Mouse (Mus musculus) kidney, embryonic 15.5 days (tissue): ENCODE data around the gene Olfr1353. TPM values are rescaled to one million over a fixed set of nuclear protein-coding genes. Genes with fewer than 3 reads are reported as not detected.
"Not testable (repeated sequence)": the region's sequence is repeated elsewhere in the genome, so short reads cannot be mapped to it uniquely, and the experiment has no call there.

Experiments
- ATAC-seq: fragments of 200-750 bp; cut with Nextera tagmentation; replicated peaks from 2 replicates; pipeline ENCODE4 v1.8.0; 2017; ENCODE audit warnings: moderate TSS enrichment; ENCODE audit not compliant: low FRiP score
- H3K27ac ChIP-seq: fragments of 300-500 bp; sonication (generic); 2 replicates; pipeline ENCODE4 v1.5.1; 2015; ENCODE audit warnings: mild to moderate bottlenecking, inconsistent platforms
- H3K27me3 ChIP-seq: fragments of 300-500 bp; sonication (generic); 2 replicates; pipeline ENCODE4 v1.6.1; 2015; ENCODE audit warnings: inconsistent platforms
- H3K36me3 ChIP-seq: fragments of 300-500 bp; sonication (generic); 2 replicates; pipeline ENCODE4 v1.6.1; 2015; ENCODE audit warnings: inconsistent platforms
- H3K4me1 ChIP-seq: fragments of 300-500 bp; sonication (generic); 2 replicates; pipeline ENCODE4 v1.6.1; 2015; ENCODE audit warnings: inconsistent platforms
- H3K4me2 ChIP-seq: fragments of 300-500 bp; sonication (generic); 2 replicates; pipeline ENCODE4 v1.6.1; 2015; ENCODE audit warnings: moderate library complexity, mild to moderate bottlenecking, inconsistent platforms
- H3K4me3 ChIP-seq: fragments of 300-500 bp; sonication (generic); replicated peaks from 2 replicates; pipeline ENCODE4 v1.5.1; 2015; ENCODE audit warnings: mild to moderate bottlenecking, inconsistent platforms
- H3K9ac ChIP-seq: fragments of 300-500 bp; sonication (generic); 2 replicates; pipeline ENCODE4 v1.6.1; 2015; ENCODE audit warnings: mild to moderate bottlenecking, inconsistent platforms
- H3K9me3 ChIP-seq: fragments of 300-500 bp; sonication (generic); replicated peaks from 2 replicates; pipeline ENCODE4 v1.6.1; 2016; ENCODE audit warnings: inconsistent platforms
- WGBS: fragments of 180-500 bp; shearing (Covaris S2); methylation state at CpG from one replicate; pipeline ENCODE4 v1.1.7; 2015; ENCODE audit warnings: mixed read lengths; 5-methylcytosine and 5-hydroxymethylcytosine counted together
- polyA plus RNA-seq: library from polyadenylated mRNA; unstranded; fragments of >200 nt; fragmentation: Nextera tagmentation; extraction: Ambion mirVana; gene quantifications from 2 replicates; pipeline ENCODE4 v1.2.1, GENCODE M21; 2015

Olfr1353 gene
- polyA plus RNA-seq = not detected in 2 replicates

DNA sequence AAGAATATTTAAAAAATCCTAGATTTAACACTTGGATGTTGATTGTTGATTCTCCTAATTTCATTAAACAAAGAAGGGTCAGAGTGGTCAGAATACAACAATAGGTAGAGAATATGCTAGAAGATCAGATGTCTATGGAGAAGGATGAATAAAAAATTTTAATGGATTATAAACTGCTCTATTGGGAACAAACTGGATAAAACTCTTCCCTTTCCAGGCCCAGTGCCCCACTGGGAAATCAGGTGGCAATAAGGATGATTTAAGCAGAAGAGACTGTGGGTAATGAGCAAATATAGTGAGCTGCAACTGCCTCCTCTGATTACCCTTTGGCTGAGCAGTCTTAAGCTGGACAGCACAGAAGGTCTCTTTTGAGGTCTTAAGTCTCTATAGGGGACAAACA, at the start of gene Olfr1353:
Olfr1353 (plus strand) TSS at position 301 of the 400 bp plus-strand sequence.
- H3K9me3 ChIP-seq, H3K4me3 ChIP-seq, H3K36me3 ChIP-seq, H3K4me2 ChIP-seq, H3K9ac ChIP-seq, H3K27ac ChIP-seq, ATAC-seq, H3K27me3 ChIP-seq, H3K4me1 ChIP-seq: not testable (repeated sequence)

DNA sequence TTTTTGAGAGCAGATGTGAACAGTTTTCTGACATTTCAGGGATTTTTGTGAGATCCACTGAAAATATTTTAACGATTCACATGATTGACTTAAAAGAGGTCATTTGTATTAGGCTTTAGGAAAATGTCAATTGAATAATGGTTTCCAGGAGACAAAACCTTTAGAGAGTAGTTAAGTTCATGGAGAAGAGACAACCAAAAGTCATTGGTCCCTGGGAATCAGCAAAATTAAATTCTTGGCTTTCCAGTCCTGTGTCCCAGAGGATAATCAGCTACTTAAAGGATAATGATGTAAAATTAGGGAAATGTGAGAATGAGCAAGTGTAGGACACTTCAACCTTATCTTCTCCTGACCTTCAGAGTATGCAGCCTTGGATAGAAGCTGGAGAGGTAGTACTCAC, 12.8 kb upstream of the Olfr1353 start, which contains the start of gene Olfr8:
Olfr8 (plus strand) TSS at position 301 of the 400 bp plus-strand sequence.
- H3K4me2 ChIP-seq, H3K4me1 ChIP-seq, H3K4me3 ChIP-seq, H3K36me3 ChIP-seq, H3K9me3 ChIP-seq, ATAC-seq, H3K27ac ChIP-seq, H3K27me3 ChIP-seq, H3K9ac ChIP-seq: not testable (repeated sequence)
- WGBS = 85% methylated on average over 1 of the region's 1 CpGs

DNA sequence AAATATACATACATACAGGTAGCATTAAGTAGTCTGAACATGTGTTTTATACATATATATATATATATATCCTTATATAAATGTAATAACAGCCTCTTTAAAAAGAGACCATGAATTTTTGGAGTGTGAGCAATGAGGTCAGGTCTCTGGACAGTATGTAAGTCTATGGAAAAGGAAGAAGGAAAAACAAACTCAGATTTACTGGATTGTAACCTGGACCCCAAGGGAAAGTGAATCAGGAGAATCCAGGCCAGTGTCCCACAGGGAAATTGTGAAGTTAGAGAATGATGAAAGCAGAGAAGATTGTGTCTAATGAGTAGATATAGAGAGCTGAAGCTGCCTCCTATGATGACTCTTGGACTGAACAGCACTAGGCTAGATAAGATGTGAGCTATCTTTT, 17.6 kb downstream of the Olfr1353 start, which contains the start of gene Olfr1352:
Olfr1352 (plus strand) TSS at position 301 of the 400 bp plus-strand sequence.
- Histone ChIP-seq H3K27me3 (no peaks in the 10 kb centered on the region), H3K4me3 (no peak within 1 kb of the TSS), H3K4me2 (no peak within 1 kb of the TSS), H3K36me3 (no peaks in the 10 kb centered on the region), H3K27ac (no peak within 1 kb of the TSS), H3K9me3 (no peaks in the 10 kb centered on the region), H3K4me1 (no peaks in the 10 kb centered on the region), H3K9ac (no peak within 1 kb of the TSS)
- ATAC-seq = no peak

DNA sequence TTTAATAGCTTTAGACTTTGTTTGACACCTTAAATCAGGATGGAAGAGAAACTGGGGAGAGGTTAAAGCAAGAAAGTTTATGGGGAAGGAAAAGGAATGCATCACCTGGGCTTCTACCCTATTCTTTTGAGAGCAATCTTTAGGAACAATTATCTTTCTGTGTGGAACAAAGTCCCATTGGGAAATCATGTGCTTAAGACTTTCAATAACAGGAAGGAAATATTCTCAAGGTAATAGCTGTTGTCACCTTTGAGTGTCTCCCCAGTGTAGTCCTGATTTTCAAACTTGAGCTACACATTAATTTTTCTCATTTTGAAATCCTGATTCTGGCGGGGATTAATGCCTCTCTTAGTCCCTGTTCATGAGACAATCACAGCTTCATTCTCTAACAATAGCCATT, 49.1 kb downstream of the Olfr1353 start, which contains the start of gene Olfr1351:
Olfr1351 (plus strand) TSS at position 301 of the 400 bp plus-strand sequence.
- ATAC-seq = no peak
- H3K4me1 ChIP-seq = no peaks in the 10 kb centered on the region
- no peaks in the 10 kb centered on the region for H3K36me3 ChIP-seq
- H3K4me2 ChIP-seq = no peak within 1 kb of the TSS
- no peak within 1 kb of the TSS for H3K27ac ChIP-seq
- WGBS = 72% methylated on average over 1 of the region's 1 CpGs
- no peak within 1 kb of the TSS for H3K4me3 ChIP-seq
- H3K9ac ChIP-seq = no peak within 1 kb of the TSS
- no peaks in the 10 kb centered on the region for H3K9me3 ChIP-seq
- H3K27me3 ChIP-seq = no peaks in the 10 kb centered on the region

Other genes with a start within 250 kb of the Olfr1353 start
- gene Casp14, start 245.0 kb upstream of the Olfr1353 start, polyA plus RNA-seq = 0.27 TPM in 1 of 2 replicates, not detected in the other
- gene Ccdc105, start 210.2 kb upstream of the Olfr1353 start, polyA plus RNA-seq = not detected in 2 replicates
- 0.49 and 0.81 TPM in 2 replicates for gene Slc1a6, start 182.8 kb upstream of the Olfr1353 start, polyA plus RNA-seq
- gene Olfr1356, start 111.1 kb upstream of the Olfr1353 start, polyA plus RNA-seq = not detected in 2 replicates
- gene Olfr1355, start 87.8 kb upstream of the Olfr1353 start, polyA plus RNA-seq = not detected in 2 replicates
- not detected in 2 replicates for gene Olfr1354, start 50.1 kb upstream of the Olfr1353 start, polyA plus RNA-seq
- not detected in 2 replicates for gene Olfr8, start 12.7 kb upstream of the Olfr1353 start, polyA plus RNA-seq
- gene Olfr1352, start 17.7 kb downstream of the Olfr1353 start, polyA plus RNA-seq = not detected in 2 replicates
- gene Olfr1351, start 49.2 kb downstream of the Olfr1353 start, polyA plus RNA-seq = not detected in 2 replicates
- 0.17 TPM in 1 of 2 replicates, not detected in the other for gene Olfr57, start 65.4 kb downstream of the Olfr1353 start, polyA plus RNA-seq
- gene 2610008E11Rik, start 134.3 kb downstream of the Olfr1353 start, polyA plus RNA-seq = 27.7 and 27.9 TPM in 2 replicates
- not detected in 2 replicates for gene Vmn2r80, start 185.5 kb downstream of the Olfr1353 start, polyA plus RNA-seq